Mouse (Mus musculus): ENCODE data around the gene Rpl35a.

GRCm38 (mm10) chr16:33072871-33073557 is 16.8 kb downstream of the Rpl35a start:
- TF ChIP-seq GATA1 (IDR thresholded peaks at IDR 0.05; ENCODE audit: low read length) (no peak), TAL1 (IDR thresholded peaks at IDR 0.05; ENCODE audit: low read length) (no peak)
